Mouse (Mus musculus): ENCODE measurements around the gene Trib3.

GRCm38 (mm10) chr2:152376345-152376741, 32.5 kb upstream of the Trib3 start, which contains the start of gene Nrsn2:
- TF ChIP-seq CTCF (conservative IDR thresholded peaks at IDR 0.05; ENCODE audit: low read length) (no peak), NANOG (IDR thresholded peaks at IDR 0.05; ENCODE audit: borderline replicate concordance, low read length) (no peak), POU5F1 (IDR thresholded peaks at IDR 0.05; ENCODE audit: borderline replicate concordance, low read length) (no peak)
